Mouse (Mus musculus) fat pad, adult 2 months (tissue): ENCODE data around the gene Rhox2a.
"Not testable (repeated sequence)": the region's sequence is repeated elsewhere in the genome, so short reads cannot be mapped to it uniquely, and the experiment has no call there.

ENCODE experiments used
- DNase-seq: peaks from one replicate; pipeline ENCODE4 v3.0.0-alpha.2; 2011; ENCODE audit warnings: low read depth, low spot score; ENCODE audit errors: extremely low read depth

Rhox2a gene

DNA sequence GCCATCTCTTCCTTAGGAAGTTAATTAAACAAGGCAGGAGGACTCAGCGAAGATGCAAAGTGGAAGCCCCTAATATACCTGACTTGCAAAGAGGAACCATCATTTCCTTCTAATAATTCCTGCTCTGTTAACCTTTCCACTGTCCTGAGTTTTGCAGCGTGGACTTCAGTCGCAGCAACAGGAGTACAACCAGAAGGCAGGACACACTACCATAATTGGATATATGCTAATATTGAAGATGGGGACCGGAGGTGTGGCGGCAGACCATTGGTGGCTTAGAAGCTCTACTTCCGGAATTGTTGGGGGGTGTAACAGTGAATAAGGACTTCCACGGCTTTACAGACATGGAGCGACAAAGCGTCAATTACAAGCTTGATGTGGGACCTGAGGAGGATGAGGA, at the start of gene Rhox2a:
Gene Rhox2a, plus strand, starts transcription at position 301 of the 400 bp plus-strand sequence.
- not testable (repeated sequence) for DNase-seq

DNA sequence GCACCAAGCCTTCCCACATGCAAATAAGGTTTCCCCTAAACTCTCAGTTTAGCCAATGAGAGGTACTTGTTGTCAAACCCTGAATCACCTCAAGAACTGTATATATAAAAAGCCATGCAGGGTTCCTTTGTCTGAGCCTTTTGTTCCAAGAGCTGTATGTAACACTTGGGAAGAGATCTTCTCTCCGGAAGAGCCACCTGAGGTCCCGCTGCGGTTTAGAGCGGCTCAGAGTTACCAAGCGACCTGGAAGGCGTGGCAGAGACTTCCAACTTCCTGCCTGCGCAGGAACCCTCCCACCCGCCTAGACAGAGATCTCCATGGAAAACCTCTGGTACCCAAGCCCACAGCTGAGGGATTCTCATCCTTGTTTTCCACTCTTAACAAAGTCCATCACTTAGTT, 46.1 kb upstream of the Rhox2a start:
- DNase-seq = no peak

DNA sequence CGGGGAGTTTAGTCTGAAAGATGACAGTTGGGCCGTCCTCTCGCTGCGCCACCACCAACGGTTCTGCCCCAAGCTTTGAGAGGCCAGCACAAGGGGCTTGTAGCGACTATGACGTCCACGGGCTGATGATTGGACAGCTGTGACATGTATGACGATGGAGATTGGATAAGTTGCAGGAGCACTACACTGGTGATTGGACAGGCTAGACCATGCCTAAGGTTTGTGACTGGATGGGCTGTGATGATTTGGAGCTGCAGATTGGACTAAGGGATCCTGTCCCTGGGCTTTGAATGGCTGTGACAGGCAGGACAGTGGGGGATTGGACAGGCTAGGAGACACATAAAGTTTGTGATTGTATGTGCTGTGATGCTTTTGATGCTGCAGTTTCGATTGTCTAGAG, 33.8 kb upstream of the Rhox2a start, which contains the start of gene Gm9:
Gene Gm9, minus strand, starts transcription at position 101 of the 400 bp plus-strand sequence.
- DNase-seq = no peak

DNA sequence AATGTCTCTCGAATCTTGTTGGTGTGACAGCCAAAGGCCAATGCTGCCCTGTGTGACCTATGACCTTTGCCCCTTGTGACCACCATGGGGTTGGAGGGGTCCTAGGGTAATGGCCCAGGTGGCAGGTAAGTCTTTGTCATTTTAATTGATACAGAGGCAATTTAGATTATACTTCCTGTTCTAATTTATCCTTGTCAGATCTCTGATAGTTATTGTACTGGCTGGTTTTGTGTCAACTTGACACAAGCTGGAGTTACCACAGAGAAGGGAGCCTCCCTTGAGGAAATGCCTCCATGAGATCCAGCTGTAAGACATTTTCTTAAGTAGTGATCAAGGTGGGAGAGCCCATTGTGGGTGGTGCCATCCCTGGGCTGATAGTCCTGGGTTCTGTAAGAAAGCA, 22.6 kb upstream of the Rhox2a start, which contains the start of gene Rhox1:
Gene Rhox1, minus strand, starts transcription at position 101 of the 400 bp plus-strand sequence.
- not testable (repeated sequence) for DNase-seq

DNA sequence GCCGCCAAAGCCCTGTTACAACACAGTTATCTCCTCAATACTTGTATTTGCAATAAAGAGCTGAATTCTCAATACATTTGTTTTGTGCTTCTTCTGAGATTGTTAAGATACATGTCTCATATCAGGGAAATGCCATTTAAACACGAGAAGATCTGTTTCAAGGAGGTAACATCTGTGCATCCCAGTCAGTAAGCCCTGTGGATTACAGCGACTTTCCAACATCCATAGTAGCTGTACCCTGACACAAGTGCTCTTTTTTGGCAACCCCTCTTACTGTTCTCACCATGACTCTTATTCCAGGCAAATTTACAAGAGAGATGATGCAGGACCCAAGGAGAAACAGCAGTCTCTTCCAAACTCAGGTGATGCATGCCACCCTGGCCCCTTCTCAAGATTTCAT, 4.8 kb downstream of the Rhox2a start, which contains the start of gene Rhox3a:
Gene Rhox3a, plus strand, starts transcription at position 301 of the 400 bp plus-strand sequence.
- not testable (repeated sequence) for DNase-seq

DNA sequence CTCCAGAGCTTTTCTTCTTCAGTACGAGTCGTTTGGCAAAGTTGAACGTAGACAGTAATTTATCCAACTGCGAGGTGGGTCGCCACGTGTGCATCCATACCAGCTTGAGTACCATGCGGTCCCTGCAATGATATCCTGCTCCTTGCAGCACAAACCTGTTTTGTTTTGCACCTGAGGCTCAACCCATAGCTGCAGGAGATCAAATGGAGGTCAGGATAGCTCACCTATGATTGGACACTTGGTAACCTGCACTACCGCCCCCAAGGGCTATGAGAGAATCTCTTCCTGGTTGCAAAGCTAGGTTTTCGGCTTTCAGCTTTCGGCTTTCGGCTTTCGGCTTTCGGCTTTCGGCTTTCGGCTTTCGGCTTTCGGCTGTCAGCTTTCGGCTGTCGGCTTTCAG, 20.3 kb downstream of the Rhox2a start, which contains the start of gene Rhox4a:
Gene Rhox4a, plus strand, starts transcription at position 301 of the 400 bp plus-strand sequence.
- not testable (repeated sequence) for DNase-seq
